Mouse (Mus musculus) lung, adult 2 months (tissue): ENCODE measurements around the gene Acss1.

Experiments
- CTCF ChIP-seq: fragments of 200-500 bp; IDR thresholded peaks from 2 replicates; pipeline ENCODE4 v1.5.1; 2011; ENCODE audit warnings: mild to moderate bottlenecking, low read length, control low read depth; ENCODE audit not compliant: insufficient read depth
- POLR2A ChIP-seq: fragments of 200-500 bp; IDR thresholded peaks from 2 replicates; pipeline ENCODE4 v1.6.1; 2011; ENCODE audit warnings: low read depth, mild to moderate bottlenecking, control low read depth, low read length, borderline replicate concordance; ENCODE audit errors: extremely low read depth

DNA sequence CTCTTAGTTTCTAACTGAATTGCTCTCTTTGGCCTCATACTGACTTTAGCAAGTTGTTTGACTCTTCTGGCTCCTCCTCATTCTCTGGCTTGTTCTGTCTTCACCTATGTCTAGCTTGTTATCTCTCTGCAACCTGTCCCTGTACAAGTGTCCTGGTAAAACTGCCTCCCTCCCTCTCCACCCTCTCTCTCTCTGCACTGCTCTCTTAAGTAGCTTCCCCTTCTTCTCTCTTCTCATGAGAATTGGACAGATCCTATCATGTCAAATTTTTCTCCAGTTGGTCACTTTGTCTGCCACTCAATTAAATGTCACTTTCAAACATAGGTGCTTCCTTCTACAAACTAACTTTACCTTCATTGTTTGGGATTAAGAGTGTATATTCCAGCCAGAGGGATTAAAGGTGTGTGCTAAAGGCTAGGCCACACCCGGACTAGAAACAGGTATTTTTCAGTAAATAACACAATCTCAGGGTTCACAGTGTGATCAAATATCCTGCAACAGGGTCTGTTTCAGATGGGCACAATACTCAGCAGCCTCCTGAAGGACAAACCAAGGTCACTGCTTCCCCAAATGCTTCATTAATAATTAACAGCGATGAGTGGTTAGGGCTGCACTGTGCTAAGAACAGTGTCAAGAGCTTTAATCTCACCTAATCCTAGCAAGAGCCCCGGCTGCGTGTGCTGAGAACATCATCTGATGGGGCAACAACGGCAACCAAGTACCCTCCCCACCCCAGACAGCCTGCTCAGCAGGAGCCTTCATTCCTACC lies 4.0 kb downstream of the Acss1 start:
- TF ChIP-seq CTCF = no peak
- TF ChIP-seq POLR2A = no peak
